23 mouse cellular contexts compared by ENCODE assay signal in the genomic region with DNA sequence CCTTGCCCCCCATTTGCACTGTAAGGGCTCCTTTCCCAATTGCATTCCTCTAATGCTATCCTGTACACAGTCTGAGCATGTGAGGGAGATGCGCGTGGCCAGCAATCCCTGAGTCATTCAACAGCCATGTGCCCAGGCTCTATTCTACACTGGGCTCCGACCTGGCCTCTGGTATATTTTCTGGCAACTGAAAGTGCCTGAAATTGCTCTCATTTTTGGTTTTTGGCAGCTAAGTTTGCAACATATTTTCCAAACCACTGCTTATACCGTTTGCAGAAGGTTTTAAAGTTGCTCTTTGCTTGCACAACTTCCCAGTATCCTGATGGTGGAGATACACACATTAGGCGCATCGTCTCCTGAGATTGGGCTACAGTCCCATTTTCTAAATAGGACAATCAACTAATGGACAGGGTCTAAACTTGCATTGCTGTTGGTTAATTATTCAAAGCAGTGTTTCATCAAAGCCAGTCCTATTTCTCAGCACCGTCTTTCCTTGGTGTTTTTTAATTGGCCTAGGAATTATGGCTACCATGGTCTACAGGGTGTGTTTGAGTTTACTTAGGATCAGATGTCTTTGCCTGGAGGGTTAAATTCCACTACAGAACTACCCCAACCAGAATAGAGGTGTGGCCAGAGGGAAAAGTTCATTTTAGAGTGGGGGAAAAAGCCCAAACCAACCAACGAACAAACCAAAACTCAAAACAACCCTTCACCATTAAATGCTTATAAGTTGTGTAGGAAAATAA. TPM values are rescaled to one million over a fixed set of nuclear protein-coding genes. Genes with fewer than 3 reads are reported as not detected.
A peak's percentile ranks its signal among the peaks of the same experiment; 100 is the strongest.
DNase-seq lines count a peak whose midpoint lies in the region; ATAC-seq and TF ChIP-seq lines count a peak whose summit lies in the region.
"Had no signal": no experiment of that assay in that cellular context is flagged by ENCODE, and none has a peak within 500 bp of the region (broad histone marks: within the 10 kb centered on the region; RNA-seq: fewer than 3 reads in every experiment).

No protein-coding gene starts in this region.

- CTCF ChIA-PET in Patski (lab: Charles Lee): interaction anchor here (1.4 kb wide), 1 partner anchor 33 kb away, joined by 4 read pairs; no protein-coding TSS in a partner anchor

- H3K27me3 ChIP-seq in Patski: no peaks in the 10 kb centered on the region
- no peaks in the 10 kb centered on the region for H3K27me3 ChIP-seq in megakaryocyte, embryonic 14.5 days (replicated peaks)
- H3K27me3 ChIP-seq: forebrain, embryonic 15.5 days; heart, embryonic 15.5 days; hindbrain, embryonic 15.5 days; midbrain, embryonic 13.5 days had no signal

- in situ Hi-C loops in Patski (cut with MboI; ENCODE audit: low pct_unique_long_range_greater_than_20kb): no loop called here

- POLR2A ChIA-PET in Patski (lab: Charles Lee): no interaction called here

- DNase-seq in 3T3-L1 (ENCODE audit: low read depth, low spot score) (peak; percentile 74), Patski (ENCODE audit: low read depth, low spot score) (peak; percentile 64)
- no peak for DNase-seq in adrenal gland, postnatal 25 days
- DNase-seq in gastrocnemius, postnatal 36 days: no peak
- no peak for DNase-seq in layer of hippocampus, adult 9-10 months (ENCODE audit: low spot score)
- DNase-seq: adrenal gland, postnatal 36 days; cerebellum, adult 11 months; cerebellum, postnatal 14 days; gastrocnemius, postnatal 25 days; heart, postnatal 36 days; kidney, adult 18-20 months; liver; liver, postnatal 0 days; right cerebral cortex, postnatal 14 days had no signal

- peak overlapping the region; percentile 10 for H3K4me3 ChIP-seq in megakaryocyte, embryonic 14.5 days (replicated peaks)
- H3K4me3 ChIP-seq: forebrain, embryonic 15.5 days; heart, embryonic 15.5 days; hindbrain, embryonic 15.5 days; left cerebral cortex, adult 2 months; limb, embryonic 10.5 days; midbrain, embryonic 13.5 days had no signal

- peak; percentile 99 for ATAC-seq in Patski
- peak; percentile 78 for ATAC-seq in granulocyte monocyte progenitor cell, adult 5-6 weeks (replicated peaks; ENCODE audit: poor library complexity, severe bottlenecking)
- ATAC-seq: forebrain, embryonic 15.5 days; liver, postnatal 0 days; lung, postnatal 0 days; midbrain, embryonic 13.5 days had no signal

- intact Hi-C loops in gastrocnemius, postnatal 36 days (cut with DNase I): no loop called here

- H3K4me1 ChIP-seq in megakaryocyte, embryonic 14.5 days: peaks cover 85% of the 10 kb centered on the region
- H3K4me1 ChIP-seq: forebrain, embryonic 15.5 days; heart, embryonic 15.5 days; hindbrain, embryonic 15.5 days; limb, embryonic 10.5 days; midbrain, embryonic 13.5 days had no signal

- TF ChIP-seq CTCF in Patski (IDR thresholded peaks at IDR 0.05): no peak

- 0 out of 2 replicates have a peak, but pooled peaks cover 2% of the 10 kb centered on the region for H3K9me3 ChIP-seq in megakaryocyte, embryonic 14.5 days
- H3K9me3 ChIP-seq: forebrain, embryonic 15.5 days; heart, embryonic 15.5 days; hindbrain, embryonic 15.5 days; limb, embryonic 10.5 days; midbrain, embryonic 13.5 days had no signal

- H3K36me3 ChIP-seq in megakaryocyte, embryonic 14.5 days (replicated peaks; ENCODE audit: low read length): peaks cover 63% of the 10 kb centered on the region
- H3K36me3 ChIP-seq: forebrain, embryonic 15.5 days; heart, embryonic 15.5 days; hindbrain, embryonic 15.5 days; limb, embryonic 10.5 days; midbrain, embryonic 13.5 days had no signal

RNA-seq across cellular contexts. Expression of a gene that starts 46.7 kb away (rescaled TPM):
- polyA plus RNA-seq in Patski (2021): 24.9 TPM
- 0.75 and 4.6 TPM in 2 replicates for total RNA-seq in granulocyte monocyte progenitor cell, adult 5-6 weeks (2014; fragmentation: Nextera tagmentation)
- 3.0 and 3.1 TPM in 2 replicates for total RNA-seq in granulocyte monocyte progenitor cell, adult 5-6 weeks (2017)
- polyA plus RNA-seq in megakaryocyte, embryonic 14.5 days (2012; ENCODE audit: insufficient read depth, low replicate concordance): 66.1 and 106 TPM in 2 replicates
- 22.2 and 25.9 TPM in 2 replicates for total RNA-seq in adrenal gland, postnatal 25 days (2021)
- 1 to 10 TPM; 1.4 to 1.9 TPM for total RNA-seq in gastrocnemius, postnatal 36 days (2021)

Comparison
In these comparisons a context has a peak if more than half of its experiments do, and no peak if none do; other contexts are left out.
1. DNase-seq: peak in 3T3-L1 (single experiment) and Patski (single experiment); none in adrenal gland, postnatal 25 days (single experiment), gastrocnemius, postnatal 36 days (0 of 2) and layer of hippocampus, adult 9-10 months (single experiment).